Mouse (Mus musculus) liver, embryonic 13.5 days (tissue): Measurements from ENCODE around the gene Cd200r4. TPM values are rescaled to one million over a fixed set of nuclear protein-coding genes. Genes with fewer than 3 reads are reported as not detected.

Experiments
- ATAC-seq: fragments of 200-750 bp; cut with Nextera tagmentation; 2 replicates; pipeline ENCODE4 v1.8.0; 2017; ENCODE audit warnings: low read depth, mild to moderate bottlenecking, moderate number of reproducible peaks, moderate library complexity
- DNase-seq: peaks from one replicate; pipeline ENCODE4 v3.0.0; 2022
- H3K27ac ChIP-seq: fragments of 300-500 bp; sonication (generic); 2 replicates; pipeline ENCODE4 v1.5.1; 2015; ENCODE audit warnings: moderate library complexity, mild to moderate bottlenecking, inconsistent platforms
- H3K27me3 ChIP-seq: fragments of 300-500 bp; sonication (generic); 2 replicates; pipeline ENCODE4 v1.6.1; 2015; ENCODE audit warnings: mild to moderate bottlenecking, inconsistent platforms
- H3K36me3 ChIP-seq: fragments of 300-500 bp; sonication (generic); 2 replicates; pipeline ENCODE4 v1.6.1; 2015; ENCODE audit warnings: mild to moderate bottlenecking, inconsistent platforms
- H3K4me1 ChIP-seq: fragments of 300-500 bp; sonication (generic); replicated peaks from 2 replicates; pipeline ENCODE4 v1.6.1; 2015; ENCODE audit warnings: inconsistent platforms
- H3K4me2 ChIP-seq: fragments of 300-500 bp; sonication (generic); 2 replicates; pipeline ENCODE4 v1.6.1; 2015; ENCODE audit warnings: inconsistent platforms, mild to moderate bottlenecking, moderate library complexity
- H3K4me3 ChIP-seq: fragments of 300-500 bp; sonication (generic); replicated peaks from 2 replicates; pipeline ENCODE4 v1.5.1; 2015; ENCODE audit warnings: mild to moderate bottlenecking, inconsistent platforms
- H3K9ac ChIP-seq: fragments of 300-500 bp; sonication (generic); 2 replicates; pipeline ENCODE4 v1.6.1; 2015; ENCODE audit warnings: mild to moderate bottlenecking, inconsistent platforms
- H3K9me3 ChIP-seq: fragments of 300-500 bp; sonication (generic); replicated peaks from 2 replicates; pipeline ENCODE4 v1.6.1; 2016; ENCODE audit warnings: inconsistent platforms
- WGBS: fragments of 180-500 bp; shearing (Covaris S2); methylation state at CpG from one replicate; pipeline ENCODE4 v1.1.7; 2015; ENCODE audit not compliant: insufficient replicate concordance; 5-methylcytosine and 5-hydroxymethylcytosine counted together
- polyA plus RNA-seq: library from polyadenylated mRNA; unstranded; fragments of >200 nt; fragmentation: Nextera tagmentation; extraction: Ambion mirVana; gene quantifications from 2 replicates; pipeline ENCODE4 v1.2.1, GENCODE M21; 2015

Cd200r4 gene
- polyA plus RNA-seq, 1 experiment from 2014 or later: 0.37 TPM

DNA sequence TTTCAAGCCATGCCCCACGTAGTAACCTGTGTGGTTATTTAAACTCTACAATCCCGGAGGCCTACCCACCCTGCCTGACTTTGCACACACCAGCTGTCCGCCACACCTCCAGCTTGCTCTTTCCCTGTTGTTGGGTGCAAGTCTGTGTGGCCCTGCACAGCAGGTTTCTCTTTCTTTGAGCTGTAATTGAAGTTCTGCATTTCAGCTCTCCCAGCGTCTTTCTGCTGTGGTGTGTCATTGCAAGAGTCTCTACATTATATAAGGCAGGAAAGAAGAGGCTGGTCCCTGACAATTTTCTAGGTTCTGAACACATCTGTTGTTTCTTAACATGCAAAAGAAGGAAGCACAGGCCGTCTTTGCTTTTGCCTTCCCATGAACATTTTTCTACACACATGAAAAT lies 65.1 kb downstream of the Cd200r4 start:
- Histone ChIP-seq H3K4me2 (no peak overlapping the region), H3K4me3 (no peak overlapping the region), H3K9me3 (no peaks in the 10 kb centered on the region), H3K4me1 (no peaks in the 10 kb centered on the region), H3K36me3 (no peaks in the 10 kb centered on the region), H3K27ac (no peak overlapping the region), H3K27me3 (no peaks in the 10 kb centered on the region), H3K9ac (no peak overlapping the region)
- no peak for ATAC-seq
- WGBS: 40% methylated on average over 5 of the region's 5 CpGs
- no peak for DNase-seq

DNA sequence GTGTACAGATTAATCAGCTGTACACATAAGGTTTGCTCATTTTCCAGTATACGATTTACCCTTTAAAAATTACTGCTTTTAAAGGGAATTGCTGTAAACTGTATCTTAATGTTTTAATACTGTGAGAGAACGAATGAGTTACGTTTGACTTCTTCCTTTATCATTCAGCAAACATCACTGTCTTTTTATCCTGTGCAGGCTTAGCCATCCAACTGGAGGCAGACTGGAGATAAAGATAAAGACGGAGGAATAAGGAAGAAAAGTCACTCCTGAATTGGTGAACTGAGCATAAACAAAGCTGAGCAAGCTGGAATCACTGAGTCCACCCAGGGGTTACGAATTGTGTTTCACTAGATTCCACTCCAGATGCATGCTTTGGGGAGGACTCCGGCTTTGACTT lies 66.1 kb downstream of the Cd200r4 start:
- Histone ChIP-seq H3K9ac (no peak overlapping the region), H3K4me1 (no peaks in the 10 kb centered on the region), H3K9me3 (no peaks in the 10 kb centered on the region), H3K4me3 (no peak overlapping the region), H3K4me2 (no peak overlapping the region), H3K27me3 (no peaks in the 10 kb centered on the region), H3K27ac (no peak overlapping the region), H3K36me3 (no peaks in the 10 kb centered on the region)
- ATAC-seq (no peak), DNase-seq (no peak)
- 36% methylated on average over 6 of the region's 6 CpGs for WGBS

Other genes starting within 250 kb of the Cd200r4 start
- gene Nepro, start 87.4 kb upstream of the Cd200r4 start, polyA plus RNA-seq: 3.8 and 4.1 TPM in 2 replicates
- 24.0 and 26.4 TPM in 2 replicates for gene Gtpbp8, start 65.4 kb upstream of the Cd200r4 start, polyA plus RNA-seq
- 3.2 and 4.0 TPM in 2 replicates for gene Cd200r1, start 46.0 kb upstream of the Cd200r4 start, polyA plus RNA-seq
- not detected in 2 replicates for gene Cd200r2, start 55.4 kb downstream of the Cd200r4 start, polyA plus RNA-seq
- gene Cd200r3, start 131.9 kb downstream of the Cd200r4 start, polyA plus RNA-seq: 0.68 and 0.97 TPM in 2 replicates